5 mouse cellular contexts compared by ENCODE assay signal in genomic region chr11:6419156-6419555, GRCm38 (mm10). TPM values are rescaled to one million over a fixed set of nuclear protein-coding genes. Genes with fewer than 3 reads are reported as not detected.
DNase-seq lines count a peak whose midpoint lies in the region; ATAC-seq and TF ChIP-seq lines count a peak whose summit lies in the region.
"Not testable (repeated sequence)": the region's sequence is repeated elsewhere in the genome, so short reads cannot be mapped to it uniquely, and the experiment has no call there.

No protein-coding gene starts in this region.

- peak overlapping the region; percentile 21; the same call in 1 of the 2 replicates for H3K27ac ChIP-seq in liver, embryonic 15.5 days (replicated peaks)

- not testable (repeated sequence) for H3K9ac ChIP-seq in liver, embryonic 15.5 days

- H3ac ChIP-seq in C2C12 (ENCODE audit: control insufficient read depth, insufficient read length, low read depth): not testable (repeated sequence)

- peaks cover 42% of the 10 kb centered on the region for H3K4me1 ChIP-seq in liver, embryonic 15.5 days (replicated peaks)

- H3K27me3 ChIP-seq in C2C12 (ENCODE audit: control insufficient read depth, insufficient read depth, insufficient read length); liver, embryonic 15.5 days: not testable (repeated sequence)

- not testable (repeated sequence) for ATAC-seq in liver, embryonic 15.5 days (ENCODE audit: insufficient read depth)

- H3K4me2 ChIP-seq in liver, embryonic 15.5 days: not testable (repeated sequence)

- H3K36me3 ChIP-seq in C2C12 (ENCODE audit: control insufficient read depth, insufficient read depth): peaks cover 45% of the 10 kb centered on the region
- H3K36me3 ChIP-seq in liver, embryonic 15.5 days (replicated peaks): peaks cover 64% of the 10 kb centered on the region

- H3K9me3 ChIP-seq in liver, embryonic 15.5 days (replicated peaks): not testable (repeated sequence)

- peak overlapping the region; percentile 0 for H3K4me3 ChIP-seq in C2C12 (ENCODE audit: insufficient read depth, poor library complexity, severe bottlenecking)
- H3K4me3 ChIP-seq in liver, embryonic 15.5 days (replicated peaks): not testable (repeated sequence)

- 43% methylated on average over 4 of the region's 4 CpGs for WGBS in liver, embryonic 15.5 days (ENCODE audit: insufficient replicate concordance)

- peaks cover 45% of the 10 kb centered on the region for H3K79me2 ChIP-seq in C2C12 (ENCODE audit: control insufficient read depth, insufficient read depth)

- DNase-seq in ES-CJ7 (ENCODE audit: low read depth, low spot score) (peak; percentile 50), R1 (ENCODE audit: low read depth, low spot score) (peak; percentile 61)
- peak; percentile 14 for DNase-seq in embryo, embryonic 10.5 days (ENCODE audit: low spot score)

- H3K79me3 ChIP-seq in C2C12 (ENCODE audit: low read depth): peaks cover 30% of the 10 kb centered on the region

- TF ChIP-seq CTCF in C2C12 (IDR thresholded peaks at IDR 0.05; ENCODE audit: control insufficient read depth, insufficient read depth, insufficient read length): not testable (repeated sequence)

RNA-seq across cellular contexts. Expression of gene Ppia, which starts 3.9 kb away (rescaled TPM):
- 4,929 TPM for polyA plus RNA-seq in C2C12 (2012; fragmentation: generic; extraction: Trizol)
- polyA plus RNA-seq in liver, embryonic 15.5 days (2015; fragmentation: Nextera tagmentation; extraction: Ambion mirVana): 2,223 and 2,518 TPM in 2 replicates

RNA-seq across cellular contexts. Expression of gene H2afv, which starts 25.1 kb away (rescaled TPM):
- 153 TPM for polyA plus RNA-seq in C2C12 (2012; fragmentation: generic; extraction: Trizol)
- 109 and 118 TPM in 2 replicates for polyA plus RNA-seq in liver, embryonic 15.5 days (2015; fragmentation: Nextera tagmentation; extraction: Ambion mirVana)

RNA-seq across cellular contexts. Expression of gene Zmiz2, which starts 30.3 kb away (rescaled TPM):
- 33.0 TPM for polyA plus RNA-seq in C2C12 (2012; fragmentation: generic; extraction: Trizol)
- 3.5 and 4.3 TPM in 2 replicates for polyA plus RNA-seq in liver, embryonic 15.5 days (2015; fragmentation: Nextera tagmentation; extraction: Ambion mirVana)

RNA-seq across cellular contexts. Expression of gene Purb, which starts 56.6 kb away (rescaled TPM):
- polyA plus RNA-seq in C2C12 (2012; fragmentation: generic; extraction: Trizol): 41.0 TPM
- polyA plus RNA-seq in liver, embryonic 15.5 days (2015; fragmentation: Nextera tagmentation; extraction: Ambion mirVana): 7.6 TPM in 2 replicates
